Mouse (Mus musculus): ENCODE results near the gene Opcml. TPM values are rescaled to one million over a fixed set of nuclear protein-coding genes. Genes with fewer than 3 reads are reported as not detected.

Gene Opcml
- total and polyA plus RNA-seq, 2 experiments from 2014 or later, result 71.2 to 128 TPM

GRCm38 (mm10) chr9:27781291-27781993 lies 9.1 kb upstream of the Opcml start:
- Histone ChIP-seq H3K9me3 (ENCODE audit: low read length) (no peaks in the 10 kb centered on the region), H3K9ac (replicated peaks; ENCODE audit: low read length, poor library complexity, severe bottlenecking) (no peak overlapping the region), H3K36me3 (ENCODE audit: insufficient read depth, low read length) (no peaks in the 10 kb centered on the region), H3K4me3 (ENCODE audit: low read depth, low read length) (no peak overlapping the region), H3K27me3 (ENCODE audit: insufficient read depth, low read length) (no peaks in the 10 kb centered on the region), H3K4me1 (ENCODE audit: insufficient read depth, low read length) (no peaks in the 10 kb centered on the region; the same call in 1 of the 2 replicates), H3K4me2 (ENCODE audit: low read depth, low read length, poor library complexity, severe bottlenecking) (no peak overlapping the region), H3K27ac (ENCODE audit: low read depth, low read length) (no peak overlapping the region)
- no peak for TF ChIP-seq CTCF (IDR thresholded peaks at IDR 0.05)
- WGBS, result 50% methylated on average over 6 of the region's 6 CpGs
- DNase-seq (ENCODE audit: low spot score) (no peak), ATAC-seq (ENCODE audit: low FRiP score) (no peak)

GRCm38 (mm10) chr9:27781994-27782337 lies 8.6 kb upstream of the Opcml start:
- ATAC-seq (ENCODE audit: low FRiP score) (no peak), DNase-seq (ENCODE audit: low spot score) (peak; percentile 42)
- Histone ChIP-seq H3K36me3 (ENCODE audit: insufficient read depth, low read length) (no peaks in the 10 kb centered on the region), H3K4me2 (ENCODE audit: low read depth, low read length, poor library complexity, severe bottlenecking) (no peak overlapping the region), H3K27me3 (ENCODE audit: insufficient read depth, low read length) (no peaks in the 10 kb centered on the region), H3K27ac (ENCODE audit: low read depth, low read length) (no peak overlapping the region), H3K4me3 (ENCODE audit: low read depth, low read length) (no peak overlapping the region), H3K9me3 (ENCODE audit: low read length) (no peaks in the 10 kb centered on the region), H3K9ac (replicated peaks; ENCODE audit: low read length, poor library complexity, severe bottlenecking) (no peak overlapping the region), H3K4me1 (ENCODE audit: insufficient read depth, low read length) (no peaks in the 10 kb centered on the region; the same call in 1 of the 2 replicates)
- WGBS, result 0% methylated on average over 1 of the region's 1 CpGs
- peak; percentile 22 for TF ChIP-seq CTCF (IDR thresholded peaks at IDR 0.05)

GRCm38 (mm10) chr9:27791639-27791966 lies 1.0 kb downstream of the Opcml start:
- Histone ChIP-seq H3K4me1 (ENCODE audit: insufficient read depth, low read length) (no peaks in the 10 kb centered on the region), H3K36me3 (ENCODE audit: insufficient read depth, low read length) (no peaks in the 10 kb centered on the region), H3K4me3 (ENCODE audit: low read depth, low read length) (peak overlapping the region; percentile 48), H3K9ac (replicated peaks; ENCODE audit: low read length, poor library complexity, severe bottlenecking) (peak overlapping the region; percentile 59), H3K27me3 (ENCODE audit: insufficient read depth, low read length) (no peaks in the 10 kb centered on the region), H3K27ac (ENCODE audit: low read depth, low read length) (peak overlapping the region; percentile 78), H3K4me2 (ENCODE audit: low read depth, low read length, poor library complexity, severe bottlenecking) (peak overlapping the region; percentile 69), H3K9me3 (ENCODE audit: low read length) (no peaks in the 10 kb centered on the region)
- WGBS, result 2% methylated on average over 12 of the region's 12 CpGs
- no peak for TF ChIP-seq CTCF (IDR thresholded peaks at IDR 0.05)
- ATAC-seq (ENCODE audit: low FRiP score), result 0 out of 2 replicates have a peak, but pooled peaks have one; percentile 38
- DNase-seq (ENCODE audit: low spot score), result no peak

- Histone ChIP-seq H3K9ac (replicated peaks; ENCODE audit: low read length, poor library complexity, severe bottlenecking) (peak overlapping the region; percentile 59), H3K9me3 (ENCODE audit: low read length) (no peaks in the 10 kb centered on the region), H3K4me2 (ENCODE audit: low read depth, low read length, poor library complexity, severe bottlenecking) (peak overlapping the region; percentile 69), H3K27ac (ENCODE audit: low read depth, low read length) (no peak overlapping the region), H3K27me3 (ENCODE audit: insufficient read depth, low read length) (no peaks in the 10 kb centered on the region), H3K4me1 (ENCODE audit: insufficient read depth, low read length) (no peaks in the 10 kb centered on the region), H3K4me3 (ENCODE audit: low read depth, low read length) (peak overlapping the region; percentile 48), H3K36me3 (ENCODE audit: insufficient read depth, low read length) (no peaks in the 10 kb centered on the region)
- DNase-seq (ENCODE audit: low spot score), result peak; percentile 8
- TF ChIP-seq CTCF (IDR thresholded peaks at IDR 0.05), result no peak
- WGBS, result 35% methylated on average over 2 of the region's 2 CpGs
- no peak for ATAC-seq (ENCODE audit: low FRiP score)
These were observed 1.7 kb downstream of the Opcml start for GRCm38 (mm10) chr9:27792226-27792625.

DNA sequence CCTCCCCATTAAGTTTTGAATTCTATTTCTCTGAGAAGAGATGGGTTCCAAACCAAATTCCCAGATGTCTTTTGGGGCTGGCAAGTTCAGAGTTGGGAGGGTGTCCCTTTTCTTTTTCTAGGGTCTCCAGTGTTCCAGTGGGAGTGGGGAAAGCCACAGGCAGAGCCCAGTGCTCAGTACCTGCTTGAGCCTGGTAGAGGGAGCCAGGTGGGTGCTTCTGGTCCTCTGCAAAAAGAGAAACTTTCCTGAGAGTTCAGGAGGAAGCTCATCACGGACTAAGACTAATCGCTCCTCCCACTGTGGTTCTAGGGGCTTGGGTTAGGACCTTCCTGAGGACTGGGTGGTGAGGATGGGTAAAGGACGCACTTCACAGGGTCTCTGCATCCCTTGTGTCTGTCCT lies 2.4 kb downstream of the Opcml start:
- Histone ChIP-seq H3K27me3 (ENCODE audit: insufficient read depth, low read length) (no peaks in the 10 kb centered on the region), H3K9me3 (ENCODE audit: low read length) (no peaks in the 10 kb centered on the region), H3K4me1 (ENCODE audit: insufficient read depth, low read length) (no peaks in the 10 kb centered on the region), H3K4me2 (ENCODE audit: low read depth, low read length, poor library complexity, severe bottlenecking) (peak overlapping the region; percentile 41), H3K27ac (ENCODE audit: low read depth, low read length) (no peak overlapping the region), H3K36me3 (ENCODE audit: insufficient read depth, low read length) (no peaks in the 10 kb centered on the region), H3K9ac (replicated peaks; ENCODE audit: low read length, poor library complexity, severe bottlenecking) (no peak overlapping the region), H3K4me3 (ENCODE audit: low read depth, low read length) (peak overlapping the region; percentile 12)
- no peak for ATAC-seq (ENCODE audit: low FRiP score)
- peak; percentile 66 for TF ChIP-seq CTCF (IDR thresholded peaks at IDR 0.05)
- WGBS, result 67% methylated on average over 3 of the region's 3 CpGs
- peak; percentile 9 for DNase-seq (ENCODE audit: low spot score)

GRCm38 (mm10) chr9:27796535-27796934 lies 6.0 kb downstream of the Opcml start:
- Histone ChIP-seq H3K4me3 (ENCODE audit: low read depth, low read length) (no peak overlapping the region), H3K36me3 (ENCODE audit: insufficient read depth, low read length) (no peaks in the 10 kb centered on the region), H3K4me2 (ENCODE audit: low read depth, low read length, poor library complexity, severe bottlenecking) (no peak overlapping the region), H3K27me3 (ENCODE audit: insufficient read depth, low read length) (no peaks in the 10 kb centered on the region), H3K27ac (ENCODE audit: low read depth, low read length) (no peak overlapping the region), H3K9ac (replicated peaks; ENCODE audit: low read length, poor library complexity, severe bottlenecking) (no peak overlapping the region), H3K9me3 (ENCODE audit: low read length) (no peaks in the 10 kb centered on the region), H3K4me1 (ENCODE audit: insufficient read depth, low read length) (no peaks in the 10 kb centered on the region)
- no peak for ATAC-seq (ENCODE audit: low FRiP score)
- no peak for DNase-seq (ENCODE audit: low spot score)
- 90% methylated on average over 1 of the region's 1 CpGs for WGBS
- no peak for TF ChIP-seq CTCF (IDR thresholded peaks at IDR 0.05)
